Comparison of ENCODE assay signal across 13 mouse cellular contexts in genomic region chr4:149400878-149401590, GRCm38 (mm10). TPM values are rescaled to one million over a fixed set of nuclear protein-coding genes. Genes with fewer than 3 reads are reported as not detected.
DNase-seq lines count a peak whose midpoint lies in the region; ATAC-seq and TF ChIP-seq lines count a peak whose summit lies in the region.
"Had no signal": no experiment of that assay in that cellular context is flagged by ENCODE, and none has a peak within 500 bp of the region (broad histone marks: within the 10 kb centered on the region; RNA-seq: fewer than 3 reads in every experiment).

No protein-coding gene starts in this region.

- peaks cover 11% of the 10 kb centered on the region; the same call in 1 of the 2 replicates for H3K36me3 ChIP-seq in heart, embryonic 12.5 days
- H3K36me3 ChIP-seq in stomach, postnatal 0 days (ENCODE audit: control insufficient read depth, insufficient read depth, low read length), result no peaks in the 10 kb centered on the region; the same call in 1 of the 2 replicates

- no peak overlapping the region; the same call in 1 of the 2 replicates for H3K9ac ChIP-seq in heart, embryonic 12.5 days
- H3K9ac ChIP-seq in stomach, postnatal 0 days (ENCODE audit: low read length), result no peak overlapping the region
- H3K9ac ChIP-seq: lung, embryonic 15.5 days had no signal

- 57% methylated on average over 12 of the region's 12 CpGs for WGBS in heart, embryonic 12.5 days
- whole genome bisulfite sequencing in stomach, postnatal 0 days, result 41% methylated on average over 12 of the region's 12 CpGs

- no peak overlapping the region for H3K4me3 ChIP-seq in heart, embryonic 12.5 days
- no peak overlapping the region for H3K4me3 ChIP-seq in stomach, postnatal 0 days (ENCODE audit: low read depth, low read length)
- H3K4me3 ChIP-seq: forebrain, embryonic 10.5 days; lung, embryonic 15.5 days had no signal

- no peaks in the 10 kb centered on the region for H3K9me3 ChIP-seq in heart, embryonic 12.5 days (replicated peaks)
- H3K9me3 ChIP-seq in stomach, postnatal 0 days (ENCODE audit: control insufficient read depth, low read length), result no peaks in the 10 kb centered on the region
- H3K9me3 ChIP-seq: forebrain, embryonic 10.5 days; lung, embryonic 15.5 days had no signal

- no peak for TF ChIP-seq EP300 in stomach, postnatal 0 days (optimal IDR thresholded peaks at IDR 0.05)

- no peak for ATAC-seq in heart, embryonic 12.5 days (ENCODE audit: insufficient number of reproducible peaks, low FRiP score)
- ATAC-seq in CD4-positive, CD25-positive, alpha-beta regulatory T cell, adult 4 months, result peak; percentile 1
- peak; percentile 72 for ATAC-seq in stomach, postnatal 0 days (ENCODE audit: low FRiP score, low TSS enrichment)

- H3K27me3 ChIP-seq in heart, embryonic 12.5 days (replicated peaks), result no peaks in the 10 kb centered on the region
- H3K27me3 ChIP-seq in stomach, postnatal 0 days (ENCODE audit: control insufficient read depth, insufficient read depth, low read length), result no peaks in the 10 kb centered on the region
- H3K27me3 ChIP-seq: lung, embryonic 15.5 days had no signal

- H3K27ac ChIP-seq in heart, embryonic 12.5 days (ENCODE audit: poor library complexity, severe bottlenecking), result peak overlapping the region; percentile 50
- peak overlapping the region; percentile 70 for H3K27ac ChIP-seq in stomach, postnatal 0 days (replicated peaks)
- H3K27ac ChIP-seq: forebrain, embryonic 10.5 days; lung, embryonic 15.5 days had no signal

- intact Hi-C loops in heart, postnatal 25 days (cut with DNase I), result no loop called here

- peaks cover 94% of the 10 kb centered on the region for H3K4me1 ChIP-seq in heart, embryonic 12.5 days (replicated peaks)
- H3K4me1 ChIP-seq in stomach, postnatal 0 days (replicated peaks; ENCODE audit: control insufficient read depth, insufficient read depth), result peaks cover 10% of the 10 kb centered on the region

- no peak for DNase-seq in heart, postnatal 25 days (ENCODE audit: low spot score)
- peak; percentile 46 to 53 for DNase-seq in cerebellum, postnatal 36 days
- DNase-seq in stomach, postnatal 0 days (ENCODE audit: low spot score), result peak; percentile 61
- DNase-seq in MN1 (ENCODE audit: low spot score), result no peak
- DNase-seq in natural killer cell, adult 2 months (ENCODE audit: low spot score in 2 of 2), result no peak
- DNase-seq in urinary bladder, postnatal 25 days (ENCODE audit: low spot score), result no peak
- DNase-seq: kidney, postnatal 14 days had no signal

- TF ChIP-seq CTCF in stomach, postnatal 0 days (IDR thresholded peaks at IDR 0.05; ENCODE audit: low read depth), result no peak

- H3K4me2 ChIP-seq in heart, embryonic 12.5 days, result 0 out of 2 replicates have a peak overlapping the region, but pooled peaks have one; percentile 3
- H3K4me2 ChIP-seq in stomach, postnatal 0 days (replicated peaks; ENCODE audit: low read depth), result no peak overlapping the region
- H3K4me2 ChIP-seq: lung, embryonic 15.5 days had no signal

RNA-seq across cellular contexts. Expression of gene Ube4b, which starts 25.5 kb away (rescaled TPM):
- 50.3 and 58.3 TPM in 2 replicates for polyA plus RNA-seq in heart, embryonic 12.5 days (2016; fragmentation: Nextera tagmentation; extraction: Ambion mirVana)
- 10 to 100 TPM; 48.6 to 49.0 TPM for total RNA-seq in heart, postnatal 25 days (2021)
- 10 to 100 TPM; 18.9 to 19.2 TPM for polyA plus RNA-seq in CD4-positive, CD25-positive, alpha-beta regulatory T cell, adult 4 months (2017; shearing (Covaris generic))
- 14.4 and 15.8 TPM in 2 replicates for polyA plus RNA-seq in stomach, postnatal 0 days (2015; fragmentation: Nextera tagmentation; extraction: Ambion mirVana)

RNA-seq across cellular contexts. Expression of gene Rbp7, which starts 53.7 kb away (rescaled TPM):
- polyA plus RNA-seq in heart, embryonic 12.5 days (2016; fragmentation: Nextera tagmentation; extraction: Ambion mirVana), result 2.4 and 3.4 TPM in 2 replicates
- 10 to 100 TPM; 54.3 to 65.7 TPM for total RNA-seq in heart, postnatal 25 days (2021)
- polyA plus RNA-seq in CD4-positive, CD25-positive, alpha-beta regulatory T cell, adult 4 months (2017; shearing (Covaris generic)), result not detected
- 6.3 and 7.7 TPM in 2 replicates for polyA plus RNA-seq in stomach, postnatal 0 days (2015; fragmentation: Nextera tagmentation; extraction: Ambion mirVana)
- total RNA-seq: left cerebral cortex, postnatal 14 days; midbrain, postnatal 0 days had no signal
- polyA plus RNA-seq: forebrain, embryonic 10.5 days had no signal

Comparison
In these comparisons a context has a peak if more than half of its experiments do, and no peak if none do; other contexts are left out.
1. DNase-seq: peak in cerebellum, postnatal 36 days (2 of 2) and stomach, postnatal 0 days (single experiment); none in heart, postnatal 25 days (single experiment), MN1 (single experiment), natural killer cell, adult 2 months (0 of 2) and urinary bladder, postnatal 25 days (single experiment).